Mouse (Mus musculus): ENCODE measurements around the gene Apc2.
A peak's percentile ranks its signal among the peaks of the same experiment; 100 is the strongest.

DNA sequence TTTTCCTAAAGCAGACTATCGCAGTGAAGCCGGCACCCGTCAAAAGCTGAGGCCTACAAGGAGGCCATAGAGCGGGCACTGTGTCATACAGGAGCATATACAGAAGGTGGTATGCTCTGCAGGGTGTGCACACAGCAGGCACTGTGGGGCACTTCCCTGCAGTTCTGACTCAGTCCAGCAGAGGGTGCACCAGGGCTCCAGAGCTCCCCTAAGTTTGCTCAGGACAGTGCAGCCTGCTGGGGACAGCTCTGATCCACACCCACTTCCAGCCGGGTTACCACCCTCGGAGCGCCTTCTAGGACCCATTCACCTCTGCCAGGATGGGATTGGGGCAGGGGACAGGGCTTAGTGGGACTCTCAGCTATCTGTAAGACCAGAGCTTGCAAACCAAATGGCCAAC is 54.5 kb downstream of the Apc2 start:
- TF ChIP-seq POLR2A (IDR thresholded peaks at IDR 0.05; ENCODE audit: borderline replicate concordance, low read depth, low read length), result no peak
- peak; percentile 71 for TF ChIP-seq CTCF (IDR thresholded peaks at IDR 0.05; ENCODE audit: low read depth, low read length)

Measured in bone marrow macrophage, adult 2 months (primary cell).